Mouse (Mus musculus) CH12.LX (cell line): Measurements from ENCODE around the gene Dhx37. TPM values are rescaled to one million over a fixed set of nuclear protein-coding genes. Genes with fewer than 3 reads are reported as not detected.

Experiments
- DNase-seq: peaks from one replicate; pipeline ENCODE4 v3.0.0-alpha.2; 2013; ENCODE audit errors: extremely low read depth
- H3K27ac ChIP-seq: 2 replicates; pipeline ENCODE4 v1.5.1; 2012; ENCODE audit warnings: low read depth, mild to moderate bottlenecking, control low read depth, moderate library complexity; ENCODE audit not compliant: insufficient read depth
- H3K27me3 ChIP-seq: replicated peaks from 2 replicates; pipeline ENCODE3; 2012; ENCODE audit warnings: inconsistent platforms
- H3K36me3 ChIP-seq, 2 experiments: replicated peaks in 1 of 2; 2 replicates each; pipeline versions ENCODE3 to v1.6.1; 2012; ENCODE audit warnings: inconsistent platforms in 1 of 2, low read length in 1 of 2, mild to moderate bottlenecking in 1 of 2, mixed read lengths in 1 of 2, moderate library complexity in 1 of 2; ENCODE audit not compliant: control insufficient read depth in 1 of 2, insufficient read depth in 1 of 2
- H3K4me1 ChIP-seq, 2 experiments: 2 replicates each; pipeline ENCODE4 v1.6.1; 2012; ENCODE audit warnings: inconsistent platforms in 1 of 2, moderate library complexity in 1 of 2; ENCODE audit not compliant: insufficient read depth in 2 of 2, control insufficient read depth in 1 of 2
- H3K4me2 ChIP-seq: 2 replicates; pipeline ENCODE4 v1.6.1; 2012; ENCODE audit warnings: low read depth, mild to moderate bottlenecking, control low read depth; ENCODE audit not compliant: poor library complexity, insufficient read depth, severe bottlenecking
- H3K4me3 ChIP-seq, 3 experiments: fragments of 150-350 bp in 1 of 3; sonication (generic) in 1 of 3; replicated peaks in 1 of 3; 2 replicates each; pipeline versions ENCODE3 to v1.5.1; 2011 to 2012; ENCODE audit warnings: low read depth in 2 of 3, low read length in 2 of 3, mild to moderate bottlenecking in 2 of 3, moderate library complexity in 2 of 3, control low read depth in 1 of 3, improper control_type of control experiment in 1 of 3, inconsistent platforms in 1 of 3, mixed read lengths in 1 of 3; ENCODE audit not compliant: poor library complexity in 1 of 3
- H3K79me2 ChIP-seq: replicated peaks from 2 replicates; pipeline ENCODE4 v1.6.1; 2012; ENCODE audit warnings: mild to moderate bottlenecking, moderate library complexity; ENCODE audit not compliant: control insufficient read depth, poor library complexity, insufficient read depth, severe bottlenecking; ENCODE audit errors: extremely low read depth
- H3K9ac ChIP-seq: 2 replicates; pipeline ENCODE4 v1.6.1; 2012; ENCODE audit warnings: low read depth, mild to moderate bottlenecking, control low read depth, moderate library complexity; ENCODE audit not compliant: insufficient read depth
- H3K9me3 ChIP-seq: replicated peaks from 2 replicates; pipeline ENCODE3; 2012; ENCODE audit warnings: low read length, inconsistent platforms, mixed read lengths
- BHLHE40 ChIP-seq: IDR thresholded peaks from 2 replicates; pipeline ENCODE4 v1.6.1; 2011; ENCODE audit warnings: mild to moderate bottlenecking, low read depth, low read length, improper control_type of control experiment
- CHD2 ChIP-seq: IDR thresholded peaks from 2 replicates; pipeline ENCODE4 v1.6.1; 2011; ENCODE audit warnings: low read length, improper control_type of control experiment
- E2F4 ChIP-seq: IDR thresholded peaks from 2 replicates; pipeline ENCODE4 v1.6.1; 2011; ENCODE audit warnings: low read depth, low read length, improper control_type of control experiment; ENCODE audit not compliant: insufficient replicate concordance
- ELF1 ChIP-seq: IDR thresholded peaks from 2 replicates; pipeline ENCODE4 v1.6.1; 2014; ENCODE audit warnings: low read depth, mild to moderate bottlenecking, inconsistent platforms, low read length, improper control_type of control experiment
- EP300 ChIP-seq: IDR thresholded peaks from 2 replicates; pipeline ENCODE4 v1.6.1; 2011; ENCODE audit warnings: low read length, improper control_type of control experiment
- ETS1 ChIP-seq: conservative IDR thresholded peaks from 2 replicates; pipeline ENCODE4 v1.6.1; 2012; ENCODE audit warnings: low read depth, mild to moderate bottlenecking, inconsistent platforms, low read length, improper control_type of control experiment, moderate library complexity
- IRF4 ChIP-seq: IDR thresholded peaks from 2 replicates; pipeline ENCODE4 v1.6.1; 2014; ENCODE audit warnings: low read depth, mild to moderate bottlenecking, inconsistent platforms, low read length, improper control_type of control experiment
- JUN ChIP-seq: IDR thresholded peaks from 2 replicates; pipeline ENCODE4 v1.6.1; 2011; ENCODE audit warnings: low read depth, mild to moderate bottlenecking, low read length, improper control_type of control experiment, moderate library complexity; ENCODE audit not compliant: insufficient read depth
- JUND ChIP-seq: conservative IDR thresholded peaks from 2 replicates; pipeline ENCODE4 v1.6.1; 2011; ENCODE audit warnings: low read depth, low read length, improper control_type of control experiment
- KAT2A ChIP-seq: IDR thresholded peaks from 2 replicates; pipeline ENCODE4 v1.6.1; 2012; ENCODE audit warnings: low read length, improper control_type of control experiment, inconsistent platforms; ENCODE audit not compliant: insufficient replicate concordance
- MAFK ChIP-seq: IDR thresholded peaks from 2 replicates; pipeline ENCODE4 v1.6.1; 2011; ENCODE audit warnings: low read length, improper control_type of control experiment; ENCODE audit not compliant: insufficient replicate concordance
- MEF2A ChIP-seq: IDR thresholded peaks from 2 replicates; pipeline ENCODE4 v1.6.1; 2014; ENCODE audit warnings: low read depth, mild to moderate bottlenecking, inconsistent platforms, low read length, improper control_type of control experiment, borderline replicate concordance
- MXI1 ChIP-seq: IDR thresholded peaks from 2 replicates; pipeline ENCODE4 v1.6.1; 2011; ENCODE audit warnings: mild to moderate bottlenecking, low read depth, low read length, improper control_type of control experiment
- MYC ChIP-seq: IDR thresholded peaks from 2 replicates; pipeline ENCODE4 v1.6.1; 2011; ENCODE audit warnings: low read depth, mild to moderate bottlenecking, improper control_type of control experiment, low read length
- NELFE ChIP-seq: IDR thresholded peaks from 2 replicates; pipeline ENCODE4 v1.6.1; 2011; ENCODE audit warnings: low read depth, low read length, improper control_type of control experiment
- NRF1 ChIP-seq: IDR thresholded peaks from 2 replicates; pipeline ENCODE4 v1.6.1; 2014; ENCODE audit warnings: low read depth, mild to moderate bottlenecking, inconsistent platforms, low read length, improper control_type of control experiment, moderate library complexity
- PAX5 ChIP-seq: IDR thresholded peaks from 2 replicates; pipeline ENCODE4 v1.6.1; 2012; ENCODE audit warnings: low read length, inconsistent platforms, mixed read lengths
- POLR2A ChIP-seq: IDR thresholded peaks from 2 replicates; pipeline ENCODE4 v1.6.1; 2011; ENCODE audit warnings: low read depth, mild to moderate bottlenecking, improper control_type of control experiment, low read length
- POLR2AphosphoS2 ChIP-seq: IDR thresholded peaks from 2 replicates; pipeline ENCODE4 v1.6.1; 2011; ENCODE audit warnings: low read depth, low read length, improper control_type of control experiment
- RAD21 ChIP-seq: IDR thresholded peaks from 2 replicates; pipeline ENCODE4 v1.6.1; 2011; ENCODE audit warnings: low read depth, mild to moderate bottlenecking, low read length, improper control_type of control experiment, moderate library complexity
- RCOR1 ChIP-seq: conservative IDR thresholded peaks from 2 replicates; pipeline ENCODE4 v1.6.1; 2012; ENCODE audit warnings: low read depth, mild to moderate bottlenecking, inconsistent platforms, low read length, improper control_type of control experiment
- SIN3A ChIP-seq: IDR thresholded peaks from 2 replicates; pipeline ENCODE4 v1.6.1; 2012; ENCODE audit warnings: low read length, improper control_type of control experiment, inconsistent platforms
- SMC3 ChIP-seq: IDR thresholded peaks from 2 replicates; pipeline ENCODE4 v1.6.1; 2011; ENCODE audit warnings: low read depth, low read length, improper control_type of control experiment
- TBP ChIP-seq: conservative IDR thresholded peaks from 2 replicates; pipeline ENCODE4 v1.6.1; 2011; ENCODE audit warnings: low read depth, low read length, improper control_type of control experiment
- TCF12 ChIP-seq: IDR thresholded peaks from 2 replicates; pipeline ENCODE4 v1.6.1; 2014; ENCODE audit warnings: low read depth, mild to moderate bottlenecking, inconsistent platforms, low read length, improper control_type of control experiment
- UBTF ChIP-seq: IDR thresholded peaks from 2 replicates; pipeline ENCODE4 v1.6.1; 2012; ENCODE audit warnings: low read depth, mild to moderate bottlenecking, inconsistent platforms, low read length, improper control_type of control experiment, moderate library complexity
- USF1 ChIP-seq: IDR thresholded peaks from 2 replicates; pipeline ENCODE4 v1.6.1; 2014; ENCODE audit warnings: low read depth, mild to moderate bottlenecking, inconsistent platforms, low read length, improper control_type of control experiment
- USF2 ChIP-seq: conservative IDR thresholded peaks from 2 replicates; pipeline ENCODE4 v1.6.1; 2011; ENCODE audit warnings: low read depth, low read length, improper control_type of control experiment
- ZC3H11A ChIP-seq: IDR thresholded peaks from 2 replicates; pipeline ENCODE4 v1.6.1; 2012; ENCODE audit warnings: low read depth, mild to moderate bottlenecking, inconsistent platforms, low read length, improper control_type of control experiment
- ZKSCAN1 ChIP-seq: IDR thresholded peaks from 2 replicates; pipeline ENCODE4 v1.6.1; 2012; ENCODE audit warnings: low read depth, inconsistent platforms, low read length, improper control_type of control experiment, borderline replicate concordance
- ZMIZ1 ChIP-seq: IDR thresholded peaks from 2 replicates; pipeline ENCODE4 v1.6.1; 2012; ENCODE audit warnings: low read depth, mild to moderate bottlenecking, inconsistent platforms, low read length, improper control_type of control experiment
- ZNF384 ChIP-seq: IDR thresholded peaks from 2 replicates; pipeline ENCODE4 v1.6.1; 2012; ENCODE audit warnings: low read depth, low read length, improper control_type of control experiment, inconsistent platforms
- dilution Hi-C: fragments of 300-500 bp; cut with MboI; formaldehyde crosslinking; loops from 2 replicates; pipeline ENCODE4 v1.14.3; 2020; ENCODE audit warnings: low sequenced_read_pairs; ENCODE audit not compliant: extremely low pct_unique_long_range_greater_than_20kb, extremely low pct_ligation_motif_present
- in situ Hi-C: fragments of 300-500 bp; cut with MboI; formaldehyde crosslinking; loops from 3 replicates; pipeline ENCODE4 v1.14.3; 2019; ENCODE audit warnings: low sequenced_read_pairs, low pct_ligation_motif_present, low pct_unique_long_range_greater_than_20kb, mixed read lengths
- polyA plus RNA-seq: library from polyadenylated mRNA; unstranded; fragments of >175 nt; gene quantifications from 2 replicates; pipeline ENCODE4 v1.2.1, GENCODE M21; 2012; ENCODE audit warnings: low read depth; ENCODE audit not compliant: insufficient read length
- total RNA-seq, 2 experiments: library from RNA; depleted of rRNA; stranded (reverse); fragments of 300-350 nt in 1 of 2; fragments of >200 nt in 1 of 2; gene quantifications; 2 replicates each; pipeline ENCODE4 v1.2.3; 2012 to 2014

Dhx37 gene
- total and polyA plus RNA-seq, 3 experiments, result 21.0 to 36.9 (median 26.0) TPM

DNA sequence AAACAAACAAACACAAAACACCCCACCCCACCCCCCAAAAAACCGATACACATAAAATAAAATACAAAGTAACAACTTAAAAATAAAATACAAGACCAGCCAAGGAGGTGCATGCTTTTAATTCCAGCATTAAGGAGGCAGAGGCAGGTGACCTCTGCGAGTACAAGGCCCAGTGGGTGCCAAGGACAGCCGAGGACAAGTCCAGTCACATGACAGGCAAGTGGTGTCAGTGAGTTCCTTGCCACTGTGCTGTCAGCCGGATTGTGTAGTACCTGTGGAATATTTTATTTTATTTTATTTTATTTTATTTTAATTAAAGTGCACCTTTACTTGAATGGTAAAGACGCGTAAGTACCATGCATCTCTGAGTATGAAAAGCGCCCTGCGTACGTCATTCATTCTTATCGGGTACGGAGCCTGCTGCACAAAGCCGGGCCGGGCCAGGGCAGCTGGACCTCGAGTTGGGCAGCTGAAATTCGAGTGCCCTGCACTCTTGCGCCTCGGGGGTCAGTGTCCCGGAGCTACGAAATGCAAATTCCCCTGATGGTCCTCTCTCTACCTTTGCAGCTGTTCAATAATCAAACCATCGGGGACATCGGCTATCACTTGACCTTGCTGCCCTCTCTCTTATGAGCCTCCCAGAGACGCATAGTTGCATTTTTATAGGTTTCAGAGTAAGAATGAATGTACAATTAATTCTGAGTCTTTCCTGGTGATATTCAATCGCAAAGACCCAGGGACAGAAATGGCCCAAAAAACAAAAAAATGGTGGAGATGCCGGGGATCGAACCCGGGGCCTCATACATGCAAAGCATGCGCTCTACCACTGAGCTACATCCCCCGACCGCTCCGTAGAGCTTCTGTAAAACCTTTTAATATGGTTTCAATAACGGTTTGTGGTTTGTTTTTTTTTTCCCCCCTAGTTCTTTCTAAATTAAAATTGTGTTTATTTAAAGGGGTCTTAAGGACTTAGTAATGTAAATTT lies 30.1 kb downstream of the Dhx37 start:
- H3K27ac ChIP-seq, result no peak overlapping the region
- peak overlapping the region in 2 of 3 experiments; percentile 72 to 77 for H3K4me3 ChIP-seq

DNA sequence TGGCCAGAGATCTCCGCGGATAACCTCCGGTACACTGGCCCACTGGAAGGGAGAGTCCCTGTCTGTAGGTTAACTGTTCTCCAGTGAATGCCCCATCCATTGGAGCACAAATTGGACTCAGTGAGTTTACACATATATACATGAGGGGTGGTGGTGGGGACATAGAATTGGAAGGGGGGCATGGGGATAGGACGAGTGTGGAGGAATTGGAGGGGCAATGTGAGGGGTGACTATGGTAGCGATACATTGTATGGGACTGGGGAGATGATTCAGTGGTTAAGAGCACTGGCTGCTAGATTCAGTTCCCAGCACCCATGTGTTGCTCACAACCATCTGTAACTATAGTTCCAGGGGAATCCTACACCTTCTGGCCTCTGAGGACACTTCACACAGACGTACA lies 30.9 kb downstream of the Dhx37 start:
- dilution Hi-C loops, result no loop called here

More for the DNA sequence above, 30.1 kb downstream of the Dhx37 start:
- H3K4me2 ChIP-seq, result peak overlapping the region; percentile 17; the same call in 1 of the 2 replicates
- no peaks in the 10 kb centered on the region for H3K36me3 ChIP-seq
- H3K79me2 ChIP-seq, result no peaks in the 10 kb centered on the region
- peak; percentile 81 for DNase-seq
- H3K27me3 ChIP-seq, result no peaks in the 10 kb centered on the region
- H3K9ac ChIP-seq, result no peak overlapping the region
- peaks cover 3 to 22% of the 10 kb centered on the region in 2 experiments; a peak in 3 of 4 replicates for H3K4me1 ChIP-seq
- TF ChIP-seq USF2, result no peak
- TF ChIP-seq CHD2, result no peak
- TF ChIP-seq BHLHE40, result no peak
- no peak for TF ChIP-seq TCF12
- TF ChIP-seq USF1, result no peak
- TF ChIP-seq MYC, result no peak
- TF ChIP-seq MAFK, result peak; percentile 97
- TF ChIP-seq PAX5, result no peak
- no peak for TF ChIP-seq IRF4
- no peak for TF ChIP-seq JUND
- TF ChIP-seq MEF2A, result no peak
- no peak for TF ChIP-seq ZMIZ1
- TF ChIP-seq POLR2A, result no peak
- TF ChIP-seq ELF1, result peak; percentile 99
- TF ChIP-seq SIN3A, result no peak
- peak; percentile 97 for TF ChIP-seq ZNF384
- peak; percentile 36; the same call in 1 of the 2 replicates for TF ChIP-seq MXI1
- no peak for TF ChIP-seq RAD21
- TF ChIP-seq JUN, result no peak
- no peak for TF ChIP-seq ZC3H11A
- TF ChIP-seq NELFE, result no peak
- no peak for TF ChIP-seq ZKSCAN1
- TF ChIP-seq KAT2A, result peak; percentile 77; the same call in 1 of the 2 replicates
- TF ChIP-seq E2F4, result 0 out of 2 replicates have a peak, but pooled peaks have one; percentile 70
- no peak for TF ChIP-seq SMC3
- TF ChIP-seq RCOR1, result no peak
- TF ChIP-seq POLR2AphosphoS2, result no peak
- peak; percentile 66 for TF ChIP-seq NRF1
- TF ChIP-seq ETS1, result no peak
- no peak for TF ChIP-seq UBTF
- peak; percentile 100 for TF ChIP-seq TBP
- TF ChIP-seq EP300, result no peak
- in situ Hi-C loops (no loop called here), dilution Hi-C loops (no loop called here)
- no peaks in the 10 kb centered on the region for H3K9me3 ChIP-seq

More for the DNA sequence above, 30.9 kb downstream of the Dhx37 start:
- no peaks in the 10 kb centered on the region for H3K36me3 ChIP-seq
- no peaks in the 10 kb centered on the region for H3K9me3 ChIP-seq
- in situ Hi-C loops, result no loop called here
- no peak overlapping the region for H3K9ac ChIP-seq
- H3K4me2 ChIP-seq, result no peak overlapping the region
- peaks cover 3 to 14% of the 10 kb centered on the region in 2 experiments; a peak in 3 of 4 replicates for H3K4me1 ChIP-seq
- TF ChIP-seq MYC, result no peak
- TF ChIP-seq, all 38 proteins: peak for 0
- no peaks in the 10 kb centered on the region for H3K27me3 ChIP-seq
- no peak overlapping the region for H3K4me3 ChIP-seq
- H3K27ac ChIP-seq, result no peak overlapping the region
- DNase-seq, result no peak
- no peaks in the 10 kb centered on the region for H3K79me2 ChIP-seq
